Mouse (Mus musculus) neural tube, embryonic 15.5 days (tissue): ENCODE measurements around the gene Selenof. TPM values are rescaled to one million over a fixed set of nuclear protein-coding genes. Genes with fewer than 3 reads are reported as not detected.
A peak's percentile ranks its signal among the peaks of the same experiment; 100 is the strongest.
"Not testable (repeated sequence)": the region's sequence is repeated elsewhere in the genome, so short reads cannot be mapped to it uniquely, and the experiment has no call there.

ENCODE experiments used
- ATAC-seq: fragments of 200-750 bp; cut with Nextera tagmentation; 2 replicates; pipeline ENCODE4 v1.8.0; 2017; ENCODE audit warnings: mild to moderate bottlenecking, moderate TSS enrichment, moderate library complexity; ENCODE audit not compliant: low FRiP score
- H3K27ac ChIP-seq: fragments of 300-500 bp; sonication (generic); replicated peaks from 2 replicates; pipeline ENCODE4 v1.5.1; 2015; ENCODE audit warnings: mild to moderate bottlenecking, inconsistent platforms
- H3K27me3 ChIP-seq: fragments of 300-500 bp; sonication (generic); replicated peaks from 2 replicates; pipeline ENCODE4 v1.6.1; 2015; ENCODE audit warnings: inconsistent platforms
- H3K36me3 ChIP-seq: fragments of 300-500 bp; sonication (generic); 2 replicates; pipeline ENCODE4 v1.6.1; 2015; ENCODE audit warnings: inconsistent platforms
- H3K4me1 ChIP-seq: fragments of 300-500 bp; sonication (generic); 2 replicates; pipeline ENCODE4 v1.6.1; 2015; ENCODE audit warnings: inconsistent platforms
- H3K4me2 ChIP-seq: fragments of 300-500 bp; sonication (generic); 2 replicates; pipeline ENCODE4 v1.6.1; 2015; ENCODE audit warnings: inconsistent platforms, mild to moderate bottlenecking, moderate library complexity
- H3K4me3 ChIP-seq: fragments of 300-500 bp; sonication (generic); replicated peaks from 2 replicates; pipeline ENCODE4 v1.5.1; 2015; ENCODE audit warnings: mild to moderate bottlenecking, inconsistent platforms
- H3K9ac ChIP-seq: fragments of 300-500 bp; sonication (generic); replicated peaks from 2 replicates; pipeline ENCODE4 v1.6.1; 2015; ENCODE audit warnings: mild to moderate bottlenecking, inconsistent platforms
- H3K9me3 ChIP-seq: fragments of 300-500 bp; sonication (generic); replicated peaks from 2 replicates; pipeline ENCODE4 v1.6.1; 2016; ENCODE audit warnings: inconsistent platforms
- WGBS: fragments of 180-500 bp; shearing (Covaris S2); methylation state at CpG from one replicate; pipeline ENCODE4 v1.1.7; 2015; ENCODE audit warnings: mixed read lengths; 5-methylcytosine and 5-hydroxymethylcytosine counted together
- polyA plus RNA-seq: library from polyadenylated mRNA; unstranded; fragments of >200 nt; fragmentation: Nextera tagmentation; extraction: Ambion mirVana; gene quantifications from 2 replicates; pipeline ENCODE4 v1.2.1, GENCODE M21; 2015

The Selenof gene
- polyA plus RNA-seq, 1 experiment from 2014 or later = 598 TPM

GRCm38 (mm10) chr3:144605811-144606210 lies 35.7 kb downstream of the Selenof start:
- not testable (repeated sequence) for H3K27me3 ChIP-seq, H3K9ac ChIP-seq, H3K4me1 ChIP-seq, H3K4me2 ChIP-seq, H3K36me3 ChIP-seq, H3K27ac ChIP-seq, H3K4me3 ChIP-seq, ATAC-seq, H3K9me3 ChIP-seq
- 68% methylated on average over 7 of the region's 7 CpGs for WGBS

- Histone ChIP-seq H3K4me1 (0 out of 2 replicates have a peak, but pooled peaks cover 4% of the 10 kb centered on the region), H3K9me3 (no peaks in the 10 kb centered on the region), H3K9ac (no peak overlapping the region), H3K4me2 (no peak overlapping the region), H3K27me3 (no peaks in the 10 kb centered on the region), H3K36me3 (no peaks in the 10 kb centered on the region), H3K4me3 (no peak overlapping the region), H3K27ac (no peak overlapping the region)
- no peak for ATAC-seq
- WGBS = 74% methylated on average over 4 of the region's 4 CpGs
Measured at GRCm38 (mm10) chr3:144606449-144606848, 36.3 kb downstream of the Selenof start.

- Histone ChIP-seq H3K27ac (no peak overlapping the region), H3K4me2 (no peak overlapping the region), H3K4me3 (no peak overlapping the region), H3K36me3 (no peaks in the 10 kb centered on the region), H3K4me1 (0 out of 2 replicates have a peak, but pooled peaks cover 9% of the 10 kb centered on the region), H3K27me3 (no peaks in the 10 kb centered on the region), H3K9ac (no peak overlapping the region), H3K9me3 (no peaks in the 10 kb centered on the region)
- WGBS = 96% methylated on average over 5 of the region's 5 CpGs
- ATAC-seq = no peak
Measured at GRCm38 (mm10) chr3:144608090-144608489, 38.0 kb downstream of the Selenof start.

GRCm38 (mm10) chr3:144610759-144611158 lies 40.7 kb downstream of the Selenof start:
- no peak overlapping the region for H3K9ac ChIP-seq
- 40% methylated on average over 5 of the region's 5 CpGs for WGBS
- no peak for ATAC-seq
- H3K36me3 ChIP-seq = no peaks in the 10 kb centered on the region
- peaks cover 27% of the 10 kb centered on the region for H3K4me1 ChIP-seq
- H3K27ac ChIP-seq = no peak overlapping the region
- no peak overlapping the region for H3K4me3 ChIP-seq
- no peaks in the 10 kb centered on the region for H3K27me3 ChIP-seq
- no peaks in the 10 kb centered on the region for H3K9me3 ChIP-seq
- H3K4me2 ChIP-seq = no peak overlapping the region

- Histone ChIP-seq H3K4me1 (peaks cover 35% of the 10 kb centered on the region), H3K9me3 (no peaks in the 10 kb centered on the region), H3K4me2 (no peak overlapping the region), H3K36me3 (no peaks in the 10 kb centered on the region), H3K4me3 (no peak overlapping the region), H3K27ac (no peak overlapping the region), H3K27me3 (no peaks in the 10 kb centered on the region), H3K9ac (no peak overlapping the region)
- no peak for ATAC-seq
- WGBS = 56% methylated on average over 8 of the region's 8 CpGs
Measured at GRCm38 (mm10) chr3:144611626-144612271, 41.6 kb downstream of the Selenof start.

- H3K9ac ChIP-seq = no peak overlapping the region
- H3K4me2 ChIP-seq = no peak overlapping the region
- no peak overlapping the region for H3K4me3 ChIP-seq
- H3K36me3 ChIP-seq = no peaks in the 10 kb centered on the region
- 78% methylated on average over 6 of the region's 6 CpGs for WGBS
- H3K9me3 ChIP-seq = no peaks in the 10 kb centered on the region
- no peaks in the 10 kb centered on the region for H3K27me3 ChIP-seq
- peaks cover 41% of the 10 kb centered on the region for H3K4me1 ChIP-seq
- H3K27ac ChIP-seq = no peak overlapping the region
- ATAC-seq = no peak
Measured at GRCm38 (mm10) chr3:144612382-144612781, 42.3 kb downstream of the Selenof start.

GRCm38 (mm10) chr3:144614277-144614676 lies 44.2 kb downstream of the Selenof start:
- peaks cover 41% of the 10 kb centered on the region for H3K4me1 ChIP-seq
- no peak overlapping the region for H3K4me2 ChIP-seq
- H3K27ac ChIP-seq = no peak overlapping the region
- H3K4me3 ChIP-seq = no peak overlapping the region
- no peaks in the 10 kb centered on the region for H3K27me3 ChIP-seq
- no peaks in the 10 kb centered on the region for H3K9me3 ChIP-seq
- WGBS = 65% methylated on average over 6 of the region's 6 CpGs
- no peak overlapping the region for H3K9ac ChIP-seq
- no peaks in the 10 kb centered on the region for H3K36me3 ChIP-seq
- no peak for ATAC-seq

GRCm38 (mm10) chr3:144614698-144615097 lies 44.6 kb downstream of the Selenof start:
- WGBS = 28% methylated on average over 10 of the region's 10 CpGs
- H3K4me1 ChIP-seq = peaks cover 41% of the 10 kb centered on the region
- no peaks in the 10 kb centered on the region for H3K27me3 ChIP-seq
- no peak overlapping the region for H3K4me2 ChIP-seq
- H3K36me3 ChIP-seq = no peaks in the 10 kb centered on the region
- H3K9ac ChIP-seq = no peak overlapping the region
- no peak for ATAC-seq
- no peak overlapping the region for H3K4me3 ChIP-seq
- no peak overlapping the region for H3K27ac ChIP-seq
- H3K9me3 ChIP-seq = no peaks in the 10 kb centered on the region

GRCm38 (mm10) chr3:144615459-144615858 lies 45.4 kb downstream of the Selenof start:
- whole genome bisulfite sequencing = 55% methylated on average over 9 of the region's 9 CpGs
- H3K27me3 ChIP-seq = no peaks in the 10 kb centered on the region
- H3K36me3 ChIP-seq = no peaks in the 10 kb centered on the region
- peaks cover 41% of the 10 kb centered on the region for H3K4me1 ChIP-seq
- H3K4me3 ChIP-seq = no peak overlapping the region
- no peak for ATAC-seq
- H3K27ac ChIP-seq = no peak overlapping the region
- no peak overlapping the region for H3K4me2 ChIP-seq
- no peak overlapping the region for H3K9ac ChIP-seq
- H3K9me3 ChIP-seq = no peaks in the 10 kb centered on the region

- no peak overlapping the region for H3K4me2 ChIP-seq
- H3K27me3 ChIP-seq = no peaks in the 10 kb centered on the region
- H3K9me3 ChIP-seq = no peaks in the 10 kb centered on the region
- peaks cover 34% of the 10 kb centered on the region for H3K4me1 ChIP-seq
- no peak overlapping the region for H3K27ac ChIP-seq
- WGBS = 32% methylated on average over 8 of the region's 8 CpGs
- peak; percentile 87 for ATAC-seq
- H3K4me3 ChIP-seq = no peak overlapping the region
- no peak overlapping the region for H3K9ac ChIP-seq
- no peaks in the 10 kb centered on the region for H3K36me3 ChIP-seq
Measured at GRCm38 (mm10) chr3:144616654-144617425, 46.7 kb downstream of the Selenof start.

GRCm38 (mm10) chr3:144617633-144618180 lies 47.6 kb downstream of the Selenof start:
- H3K4me1 ChIP-seq = peaks cover 32% of the 10 kb centered on the region
- no peak overlapping the region for H3K4me2 ChIP-seq
- no peak overlapping the region for H3K4me3 ChIP-seq
- H3K9me3 ChIP-seq = no peaks in the 10 kb centered on the region
- H3K9ac ChIP-seq = no peak overlapping the region
- no peaks in the 10 kb centered on the region for H3K27me3 ChIP-seq
- no peak for ATAC-seq
- H3K27ac ChIP-seq = no peak overlapping the region
- H3K36me3 ChIP-seq = no peaks in the 10 kb centered on the region
- WGBS = 83% methylated on average over 10 of the region's 10 CpGs
